Mouse (Mus musculus): ENCODE data around the gene Nebl. TPM values are rescaled to one million over a fixed set of nuclear protein-coding genes. Genes with fewer than 3 reads are reported as not detected.

The Nebl gene
- total and polyA plus RNA-seq, 3 experiments: 4.7 to 5.4 TPM; not detected in 1

DNA sequence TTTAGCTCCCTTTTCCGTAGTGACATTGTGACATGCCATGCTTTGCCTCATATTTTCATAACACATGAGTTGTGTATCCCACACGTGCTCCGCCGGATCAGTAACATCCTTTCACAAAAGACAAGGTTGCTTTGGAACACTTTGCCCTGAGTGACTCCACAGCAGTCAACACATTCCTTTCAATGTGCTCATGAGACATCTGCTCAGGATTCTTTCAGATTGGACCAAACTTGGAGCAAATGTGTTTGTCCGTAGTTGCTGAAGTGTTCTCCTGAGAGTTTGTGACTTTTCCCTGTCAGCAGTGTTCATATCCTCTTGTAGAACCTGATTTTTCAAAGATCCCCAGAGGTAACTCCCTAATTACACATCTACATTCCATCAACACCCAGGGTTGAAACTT lies 414.4 kb downstream of the Nebl start:
- H3K9me3 ChIP-seq (replicated peaks; ENCODE audit: insufficient read depth, low read length): no peaks in the 10 kb centered on the region
- no peak overlapping the region for H3K9ac ChIP-seq (ENCODE audit: control insufficient read depth, low read depth, low read length, poor library complexity, severe bottlenecking)
- TF ChIP-seq ETS1 (IDR thresholded peaks at IDR 0.05; ENCODE audit: low read depth, low read length) (no peak), POLR2AphosphoS5 (IDR thresholded peaks at IDR 0.05; ENCODE audit: borderline replicate concordance, low read depth, low read length) (no peak), RAD21 (IDR thresholded peaks at IDR 0.05; ENCODE audit: low read depth, low read length) (no peak), CHD2 (IDR thresholded peaks at IDR 0.05; ENCODE audit: low read length) (no peak), USF1 (IDR thresholded peaks at IDR 0.05; ENCODE audit: low read depth, low read length) (no peak), MAZ (IDR thresholded peaks at IDR 0.05; ENCODE audit: low read depth, low read length) (no peak), KAT2A (conservative IDR thresholded peaks at IDR 0.05; ENCODE audit: low read depth, low read length) (no peak), ZNF384 (IDR thresholded peaks at IDR 0.05; ENCODE audit: low read depth, low read length) (no peak), POLR2AphosphoS2 (IDR thresholded peaks at IDR 0.05; ENCODE audit: low read length) (no peak), MYC (IDR thresholded peaks at IDR 0.05; ENCODE audit: low read depth, low read length) (no peak), MAFK (IDR thresholded peaks at IDR 0.05; ENCODE audit: borderline replicate concordance, low read depth, low read length) (no peak), MYB (IDR thresholded peaks at IDR 0.05; ENCODE audit: low read depth, low read length) (no peak)
- no peaks in the 10 kb centered on the region for H3K79me2 ChIP-seq (ENCODE audit: control insufficient read depth, insufficient read depth, low read length, poor library complexity)
- no peaks in the 10 kb centered on the region for H3K27me3 ChIP-seq (ENCODE audit: control insufficient read depth in 1 of 2, insufficient read depth in 2 of 2, low read length in 2 of 2)
- no peak for DNase-seq (ENCODE audit: low read depth, low spot score)
- H3K4me1 ChIP-seq (ENCODE audit: control insufficient read depth in 1 of 2, insufficient read depth in 2 of 2, low read length in 2 of 2): no peaks in the 10 kb centered on the region
- H3K36me3 ChIP-seq (ENCODE audit: control insufficient read depth in 1 of 2, insufficient read depth in 2 of 2, low read length in 2 of 2): no peaks in the 10 kb centered on the region
- no peak overlapping the region for H3K27ac ChIP-seq (ENCODE audit: control insufficient read depth, low read depth, low read length)
- no peak overlapping the region for H3K4me3 ChIP-seq (ENCODE audit: control insufficient read depth in 1 of 2, insufficient read depth in 1 of 2, low read depth in 2 of 2, low read length in 2 of 2)

GRCm38 (mm10) chr2:17301379-17301778 lies 429.9 kb downstream of the Nebl start:
- H3K27me3 ChIP-seq (ENCODE audit: control insufficient read depth in 1 of 2, insufficient read depth in 2 of 2, low read length in 2 of 2): no peaks in the 10 kb centered on the region

More at GRCm38 (mm10) chr2:17301379-17301778, 429.9 kb downstream of the Nebl start:
- Histone ChIP-seq H3K9me3 (replicated peaks; ENCODE audit: insufficient read depth, low read length) (no peaks in the 10 kb centered on the region), H3K36me3 (ENCODE audit: control insufficient read depth in 1 of 2, insufficient read depth in 2 of 2, low read length in 2 of 2) (no peaks in the 10 kb centered on the region), H3K27ac (ENCODE audit: control insufficient read depth, low read depth, low read length) (no peak overlapping the region), H3K4me1 (ENCODE audit: control insufficient read depth in 1 of 2, insufficient read depth in 2 of 2, low read length in 2 of 2) (no peaks in the 10 kb centered on the region), H3K4me3 (ENCODE audit: control insufficient read depth in 1 of 2, insufficient read depth in 1 of 2, low read depth in 2 of 2, low read length in 2 of 2) (no peak overlapping the region), H3K79me2 (ENCODE audit: control insufficient read depth, insufficient read depth, low read length, poor library complexity) (no peaks in the 10 kb centered on the region), H3K9ac (ENCODE audit: control insufficient read depth, low read depth, low read length, poor library complexity, severe bottlenecking) (no peak overlapping the region)
- no peak for DNase-seq (ENCODE audit: low read depth, low spot score)
- TF ChIP-seq KAT2A (conservative IDR thresholded peaks at IDR 0.05; ENCODE audit: low read depth, low read length): no peak
- TF ChIP-seq SIN3A (IDR thresholded peaks at IDR 0.05; ENCODE audit: low read length): no peak
- TF ChIP-seq E2F4 (IDR thresholded peaks at IDR 0.05; ENCODE audit: borderline replicate concordance, low read depth, low read length): no peak
- no peak for TF ChIP-seq MAZ (IDR thresholded peaks at IDR 0.05; ENCODE audit: low read depth, low read length)
- TF ChIP-seq ETS1 (IDR thresholded peaks at IDR 0.05; ENCODE audit: low read depth, low read length): no peak
- no peak for TF ChIP-seq POLR2AphosphoS5 (IDR thresholded peaks at IDR 0.05; ENCODE audit: borderline replicate concordance, low read depth, low read length)
- no peak for TF ChIP-seq MEF2A (IDR thresholded peaks at IDR 0.05; ENCODE audit: extremely low read depth, insufficient replicate concordance, low read depth, low read length, poor library complexity, severe bottlenecking)
- no peak for TF ChIP-seq MXI1 (IDR thresholded peaks at IDR 0.05; ENCODE audit: low read depth, low read length)
- TF ChIP-seq JUND (IDR thresholded peaks at IDR 0.05; ENCODE audit: low read depth, low read length): no peak
- TF ChIP-seq POLR2AphosphoS2 (IDR thresholded peaks at IDR 0.05; ENCODE audit: low read length): no peak
- TF ChIP-seq CTCF (IDR thresholded peaks at IDR 0.05 in 2 of 3, conservative IDR thresholded peaks at IDR 0.05 in 1 of 3; ENCODE audit: control insufficient read depth in 1 of 3, insufficient read depth in 1 of 3, low read depth in 2 of 3, low read length in 3 of 3, poor library complexity in 1 of 3, severe bottlenecking in 1 of 3): no peak
- no peak for TF ChIP-seq BHLHE40 (IDR thresholded peaks at IDR 0.05; ENCODE audit: borderline replicate concordance, low read depth, low read length)
- TF ChIP-seq UBTF (IDR thresholded peaks at IDR 0.05; ENCODE audit: borderline replicate concordance, insufficient read depth, low read depth, low read length): no peak
- TF ChIP-seq CHD2 (IDR thresholded peaks at IDR 0.05; ENCODE audit: low read length): no peak
